ENCODE assay signal across 14 mouse cellular contexts in the genomic region with DNA sequence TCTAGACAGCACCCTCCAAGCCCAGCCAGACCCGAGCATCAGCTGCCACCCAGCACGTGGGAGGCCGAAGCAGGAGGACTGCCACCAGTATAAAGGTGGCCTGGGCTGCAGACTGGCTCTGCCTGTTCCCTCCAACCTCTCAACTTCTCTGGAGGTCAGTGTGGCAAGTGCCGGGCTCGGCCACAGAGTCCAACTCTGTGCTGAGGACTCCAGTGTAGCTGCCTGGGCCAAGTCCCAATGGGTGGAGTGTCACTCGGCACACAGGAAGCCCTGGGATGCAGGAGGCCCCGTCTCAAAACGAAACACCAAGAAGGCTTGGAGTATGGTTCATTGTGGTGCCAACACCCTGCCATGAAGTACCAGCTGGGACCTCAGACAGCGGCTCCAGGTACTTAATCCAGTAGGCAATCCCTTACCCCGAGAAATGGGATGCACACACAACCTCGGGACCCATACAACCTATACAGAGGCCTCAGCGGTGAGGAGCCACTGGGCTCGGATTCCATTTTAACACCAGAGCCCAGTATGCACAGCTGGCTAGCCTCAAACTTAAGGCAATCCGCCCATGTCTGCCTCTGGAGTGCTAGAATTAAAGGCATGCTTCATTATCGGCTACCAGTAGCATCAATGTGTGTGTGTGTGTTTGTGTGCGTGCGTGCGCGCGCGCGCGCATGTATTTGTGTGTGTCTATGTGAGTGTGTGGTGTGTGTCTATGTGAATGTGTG. TPM values are rescaled to one million over a fixed set of nuclear protein-coding genes. Genes with fewer than 3 reads are reported as not detected.
DNase-seq lines count a peak whose midpoint lies in the region; ATAC-seq and TF ChIP-seq lines count a peak whose summit lies in the region.
"Had no signal": no experiment of that assay in that cellular context is flagged by ENCODE, and none has a peak within 500 bp of the region (broad histone marks: within the 10 kb centered on the region; RNA-seq: fewer than 3 reads in every experiment).

No protein-coding gene starts in this region.

- H3K9ac ChIP-seq in hindbrain, postnatal 0 days (replicated peaks; ENCODE audit: low read length), result peak overlapping the region; percentile 5; the same call in 1 of the 2 replicates
- H3K9ac ChIP-seq in hindbrain, embryonic 11.5 days (ENCODE audit: low read depth, low read length), result no peak overlapping the region
- H3K9ac ChIP-seq in midbrain, embryonic 13.5 days (replicated peaks), result peak overlapping the region; percentile 51
- no peak overlapping the region for H3K9ac ChIP-seq in midbrain, postnatal 0 days (replicated peaks; ENCODE audit: low read length, poor library complexity, severe bottlenecking)
- peak overlapping the region; percentile 45 for H3K9ac ChIP-seq in limb, embryonic 13.5 days
- H3K9ac ChIP-seq: heart, embryonic 15.5 days; lung, embryonic 14.5 days had no signal

- TF ChIP-seq CTCF in hindbrain, postnatal 0 days (IDR thresholded peaks at IDR 0.05; ENCODE audit: low read depth), result no peak
- TF ChIP-seq CTCF in midbrain, postnatal 0 days (IDR thresholded peaks at IDR 0.05), result no peak

- H3K27ac ChIP-seq in hindbrain, postnatal 0 days, result no peak overlapping the region
- H3K27ac ChIP-seq in hindbrain, embryonic 11.5 days (ENCODE audit: low read depth, low read length), result no peak overlapping the region
- H3K27ac ChIP-seq in midbrain, embryonic 13.5 days, result no peak overlapping the region
- no peak overlapping the region for H3K27ac ChIP-seq in midbrain, postnatal 0 days (ENCODE audit: low read depth, low read length)
- no peak overlapping the region for H3K27ac ChIP-seq in limb, embryonic 13.5 days
- H3K27ac ChIP-seq: heart, embryonic 15.5 days had no signal

- 92% methylated on average over 23 of the region's 23 CpGs for WGBS in hindbrain, postnatal 0 days
- WGBS in hindbrain, embryonic 11.5 days, result 94% methylated on average over 23 of the region's 23 CpGs
- WGBS in midbrain, embryonic 13.5 days, result 95% methylated on average over 23 of the region's 23 CpGs
- 95% methylated on average over 23 of the region's 23 CpGs for WGBS in midbrain, postnatal 0 days
- 92% methylated on average over 23 of the region's 23 CpGs for WGBS in limb, embryonic 13.5 days

- H3K4me2 ChIP-seq in hindbrain, postnatal 0 days (ENCODE audit: low read depth, low read length), result no peak overlapping the region
- H3K4me2 ChIP-seq in hindbrain, embryonic 11.5 days (replicated peaks; ENCODE audit: low read depth, low read length), result no peak overlapping the region
- no peak overlapping the region for H3K4me2 ChIP-seq in midbrain, embryonic 13.5 days (replicated peaks)
- H3K4me2 ChIP-seq in midbrain, postnatal 0 days (ENCODE audit: low read depth, low read length, poor library complexity, severe bottlenecking), result no peak overlapping the region
- H3K4me2 ChIP-seq in limb, embryonic 13.5 days (replicated peaks), result no peak overlapping the region
- H3K4me2 ChIP-seq: heart, embryonic 15.5 days; lung, embryonic 14.5 days had no signal

- H3K9me3 ChIP-seq in hindbrain, postnatal 0 days (ENCODE audit: low read length), result no peaks in the 10 kb centered on the region
- H3K9me3 ChIP-seq in hindbrain, embryonic 11.5 days (ENCODE audit: control insufficient read depth, low read length), result no peaks in the 10 kb centered on the region
- H3K9me3 ChIP-seq in midbrain, embryonic 13.5 days, result no peaks in the 10 kb centered on the region
- no peaks in the 10 kb centered on the region for H3K9me3 ChIP-seq in midbrain, postnatal 0 days (ENCODE audit: low read length)
- H3K9me3 ChIP-seq in limb, embryonic 13.5 days, result no peaks in the 10 kb centered on the region
- H3K9me3 ChIP-seq: heart, embryonic 15.5 days had no signal

- ATAC-seq in hindbrain, postnatal 0 days, result no peak
- no peak for ATAC-seq in hindbrain, embryonic 11.5 days (ENCODE audit: low FRiP score)
- no peak for ATAC-seq in midbrain, embryonic 13.5 days
- ATAC-seq in midbrain, postnatal 0 days (ENCODE audit: low FRiP score), result no peak
- no peak for ATAC-seq in limb, embryonic 13.5 days (ENCODE audit: low FRiP score, low read depth)

- H3K36me3 ChIP-seq in hindbrain, postnatal 0 days (ENCODE audit: insufficient read depth, low read length), result no peaks in the 10 kb centered on the region
- 0 out of 2 replicates have a peak, but pooled peaks cover 3% of the 10 kb centered on the region for H3K36me3 ChIP-seq in hindbrain, embryonic 11.5 days (ENCODE audit: control insufficient read depth, insufficient read depth, low read length)
- H3K36me3 ChIP-seq in midbrain, embryonic 13.5 days, result peaks cover 18% of the 10 kb centered on the region
- no peaks in the 10 kb centered on the region; the same call in 1 of the 2 replicates for H3K36me3 ChIP-seq in midbrain, postnatal 0 days (ENCODE audit: insufficient read depth, low read length)
- H3K36me3 ChIP-seq in limb, embryonic 13.5 days, result peaks cover 22% of the 10 kb centered on the region
- H3K36me3 ChIP-seq: heart, embryonic 15.5 days had no signal

- H3K4me1 ChIP-seq in hindbrain, postnatal 0 days (ENCODE audit: insufficient read depth, low read length), result peaks cover 9% of the 10 kb centered on the region
- H3K4me1 ChIP-seq in hindbrain, embryonic 11.5 days (replicated peaks; ENCODE audit: control insufficient read depth, insufficient read depth, low read length), result peaks cover 9% of the 10 kb centered on the region
- peaks cover 42% of the 10 kb centered on the region for H3K4me1 ChIP-seq in midbrain, embryonic 13.5 days (replicated peaks)
- peaks cover 8% of the 10 kb centered on the region; the same call in 1 of the 2 replicates for H3K4me1 ChIP-seq in midbrain, postnatal 0 days (ENCODE audit: insufficient read depth, low read length)
- H3K4me1 ChIP-seq in limb, embryonic 13.5 days, result peaks cover 31% of the 10 kb centered on the region

- no peaks in the 10 kb centered on the region for H3K27me3 ChIP-seq in hindbrain, postnatal 0 days (ENCODE audit: insufficient read depth, low read length)
- H3K27me3 ChIP-seq in hindbrain, embryonic 11.5 days (ENCODE audit: control insufficient read depth, insufficient read depth, low read length), result no peaks in the 10 kb centered on the region
- H3K27me3 ChIP-seq in midbrain, embryonic 13.5 days, result no peaks in the 10 kb centered on the region
- no peaks in the 10 kb centered on the region for H3K27me3 ChIP-seq in midbrain, postnatal 0 days (ENCODE audit: insufficient read depth, low read length)
- no peaks in the 10 kb centered on the region for H3K27me3 ChIP-seq in limb, embryonic 13.5 days
- H3K27me3 ChIP-seq: heart, embryonic 15.5 days had no signal

- H3K4me3 ChIP-seq in hindbrain, postnatal 0 days (ENCODE audit: low read length), result no peak overlapping the region
- no peak overlapping the region for H3K4me3 ChIP-seq in hindbrain, embryonic 11.5 days (ENCODE audit: low read depth, low read length)
- H3K4me3 ChIP-seq in midbrain, embryonic 13.5 days (replicated peaks), result no peak overlapping the region
- no peak overlapping the region for H3K4me3 ChIP-seq in midbrain, postnatal 0 days (ENCODE audit: low read depth, low read length)
- no peak overlapping the region for H3K4me3 ChIP-seq in limb, embryonic 13.5 days
- H3K4me3 ChIP-seq: erythroblast, embryonic 14.5 days had no signal

- DNase-seq in adrenal gland, postnatal 10 days, result peak; percentile 70
- DNase-seq in adrenal gland, adult 8-10 months, result no peak
- no peak for DNase-seq in hindbrain, postnatal 0 days (ENCODE audit: low spot score)
- no peak for DNase-seq in hindbrain, embryonic 11.5 days (ENCODE audit: low spot score)
- no peak for DNase-seq in midbrain, postnatal 0 days (ENCODE audit: low spot score)
- DNase-seq in spleen, adult 18-20 months, result no peak
- DNase-seq: cerebellum, postnatal 25 days; lung, embryonic 14.5 days; right cerebral cortex, postnatal 4 days had no signal

RNA-seq across cellular contexts. Expression of a gene that starts 2.4 kb away (rescaled TPM):
- total RNA-seq in adrenal gland, postnatal 10 days (2021), result 100 to 1,000 TPM; 190 to 191 TPM
- 100 to 1,000 TPM; 185 to 247 (median 197) TPM for total RNA-seq in adrenal gland, adult 8-10 months (2022)
- 264 and 279 TPM in 2 replicates for total RNA-seq in hindbrain, postnatal 0 days (2014; rRNA removed)
- 275 and 290 TPM in 2 replicates for polyA plus RNA-seq in hindbrain, postnatal 0 days (2015; fragmentation: Nextera tagmentation; extraction: Ambion mirVana)
- 200 and 210 TPM in 2 replicates for polyA plus RNA-seq in hindbrain, embryonic 11.5 days (2014; fragmentation: Nextera tagmentation; extraction: Ambion mirVana)
- 316 and 322 TPM in 2 replicates for polyA plus RNA-seq in midbrain, embryonic 13.5 days (2015; fragmentation: Nextera tagmentation; extraction: Ambion mirVana)
- 216 and 236 TPM in 2 replicates for total RNA-seq in midbrain, postnatal 0 days (2014; rRNA removed)
- polyA plus RNA-seq in midbrain, postnatal 0 days (2015; fragmentation: Nextera tagmentation; extraction: Ambion mirVana), result 325 and 348 TPM in 2 replicates
- 227 and 231 TPM in 2 replicates for polyA plus RNA-seq in limb, embryonic 13.5 days (2015; fragmentation: Nextera tagmentation; extraction: Ambion mirVana)

RNA-seq across cellular contexts. Expression of a gene that starts 12.3 kb away (rescaled TPM):
- total RNA-seq in adrenal gland, postnatal 10 days (2021), result 10 to 100 TPM; 31.8 to 42.4 TPM
- total RNA-seq in adrenal gland, adult 8-10 months (2022), result 10 to 100 TPM; 43.6 to 59.2 (median 45.7) TPM
- 73.5 and 79.1 TPM in 2 replicates for total RNA-seq in hindbrain, postnatal 0 days (2014; rRNA removed)
- polyA plus RNA-seq in hindbrain, postnatal 0 days (2015; fragmentation: Nextera tagmentation; extraction: Ambion mirVana), result 36.4 and 36.9 TPM in 2 replicates
- 44.1 and 46.4 TPM in 2 replicates for polyA plus RNA-seq in hindbrain, embryonic 11.5 days (2014; fragmentation: Nextera tagmentation; extraction: Ambion mirVana)
- 44.9 and 48.5 TPM in 2 replicates for polyA plus RNA-seq in midbrain, embryonic 13.5 days (2015; fragmentation: Nextera tagmentation; extraction: Ambion mirVana)
- 59.9 and 67.1 TPM in 2 replicates for total RNA-seq in midbrain, postnatal 0 days (2014; rRNA removed)
- polyA plus RNA-seq in midbrain, postnatal 0 days (2015; fragmentation: Nextera tagmentation; extraction: Ambion mirVana), result 35.2 and 35.8 TPM in 2 replicates
- 58.4 and 62.0 TPM in 2 replicates for polyA plus RNA-seq in limb, embryonic 13.5 days (2015; fragmentation: Nextera tagmentation; extraction: Ambion mirVana)

RNA-seq across cellular contexts. Expression of a gene that starts 20.3 kb away (rescaled TPM):
- total RNA-seq in adrenal gland, postnatal 10 days (2021), result 10 to 100 TPM; 28.5 to 32.8 TPM
- 10 to 100 TPM; 50.7 to 86.9 (median 66.5) TPM for total RNA-seq in adrenal gland, adult 8-10 months (2022)
- total RNA-seq in hindbrain, postnatal 0 days (2014; rRNA removed), result 118 and 126 TPM in 2 replicates
- 40.6 and 41.9 TPM in 2 replicates for polyA plus RNA-seq in hindbrain, postnatal 0 days (2015; fragmentation: Nextera tagmentation; extraction: Ambion mirVana)
- 9.2 and 11.0 TPM in 2 replicates for polyA plus RNA-seq in hindbrain, embryonic 11.5 days (2014; fragmentation: Nextera tagmentation; extraction: Ambion mirVana)
- 43.5 and 45.7 TPM in 2 replicates for polyA plus RNA-seq in midbrain, embryonic 13.5 days (2015; fragmentation: Nextera tagmentation; extraction: Ambion mirVana)
- 115 and 122 TPM in 2 replicates for total RNA-seq in midbrain, postnatal 0 days (2014; rRNA removed)
- 50.2 and 54.7 TPM in 2 replicates for polyA plus RNA-seq in midbrain, postnatal 0 days (2015; fragmentation: Nextera tagmentation; extraction: Ambion mirVana)
- polyA plus RNA-seq in limb, embryonic 13.5 days (2015; fragmentation: Nextera tagmentation; extraction: Ambion mirVana), result 19.2 and 20.0 TPM in 2 replicates

RNA-seq across cellular contexts. Expression of a gene that starts 32.1 kb away (rescaled TPM):
- 1 to 10 TPM; 2.8 to 3.4 TPM for total RNA-seq in adrenal gland, postnatal 10 days (2021)
- 1 to 10 TPM; 3.6 to 6.5 (median 4.4) TPM for total RNA-seq in adrenal gland, adult 8-10 months (2022)
- 82.0 and 106 TPM in 2 replicates for total RNA-seq in hindbrain, postnatal 0 days (2014; rRNA removed)
- polyA plus RNA-seq in hindbrain, postnatal 0 days (2015; fragmentation: Nextera tagmentation; extraction: Ambion mirVana), result 69.0 and 78.7 TPM in 2 replicates
- 3.4 and 5.8 TPM in 2 replicates for polyA plus RNA-seq in hindbrain, embryonic 11.5 days (2014; fragmentation: Nextera tagmentation; extraction: Ambion mirVana)
- polyA plus RNA-seq in midbrain, embryonic 13.5 days (2015; fragmentation: Nextera tagmentation; extraction: Ambion mirVana), result 30.9 and 34.3 TPM in 2 replicates
- 104 and 119 TPM in 2 replicates for total RNA-seq in midbrain, postnatal 0 days (2014; rRNA removed)
- 95.2 and 98.3 TPM in 2 replicates for polyA plus RNA-seq in midbrain, postnatal 0 days (2015; fragmentation: Nextera tagmentation; extraction: Ambion mirVana)
- polyA plus RNA-seq in limb, embryonic 13.5 days (2015; fragmentation: Nextera tagmentation; extraction: Ambion mirVana), result 0.15 and 0.33 TPM in 2 replicates
- total RNA-seq: megakaryocyte-erythroid progenitor cell, adult 5-6 weeks had no signal
- polyA plus RNA-seq: erythroblast, embryonic 14.5 days; heart, embryonic 15.5 days had no signal

RNA-seq across cellular contexts. Expression of a gene that starts 41.1 kb away (rescaled TPM):
- total RNA-seq in adrenal gland, postnatal 10 days (2021), result 10 to 100 TPM; 18.1 to 42.6 TPM
- 1 to 10 TPM in 2 of 4 experiments, under 1 TPM in 2; 0.35 to 2.7 (median 1.3) TPM for total RNA-seq in adrenal gland, adult 8-10 months (2022)
- total RNA-seq in hindbrain, postnatal 0 days (2014; rRNA removed), result 0.61 and 1.0 TPM in 2 replicates
- 0.59 and 0.71 TPM in 2 replicates for polyA plus RNA-seq in hindbrain, postnatal 0 days (2015; fragmentation: Nextera tagmentation; extraction: Ambion mirVana)
- polyA plus RNA-seq in hindbrain, embryonic 11.5 days (2014; fragmentation: Nextera tagmentation; extraction: Ambion mirVana), result 0.23 and 0.49 TPM in 2 replicates
- polyA plus RNA-seq in midbrain, embryonic 13.5 days (2015; fragmentation: Nextera tagmentation; extraction: Ambion mirVana), result 0.12 and 0.20 TPM in 2 replicates
- total RNA-seq in midbrain, postnatal 0 days (2014; rRNA removed), result 0.28 and 1.6 TPM in 2 replicates
- 0.62 and 0.81 TPM in 2 replicates for polyA plus RNA-seq in midbrain, postnatal 0 days (2015; fragmentation: Nextera tagmentation; extraction: Ambion mirVana)
- polyA plus RNA-seq in limb, embryonic 13.5 days (2015; fragmentation: Nextera tagmentation; extraction: Ambion mirVana), result 0.18 and 0.60 TPM in 2 replicates
- total RNA-seq: megakaryocyte-erythroid progenitor cell, adult 5-6 weeks had no signal

Comparison
In these comparisons a context has a peak if more than half of its experiments do, and no peak if none do; other contexts are left out.
1. H3K9ac ChIP-seq: peak in hindbrain, postnatal 0 days (single experiment), midbrain, embryonic 13.5 days (single experiment) and limb, embryonic 13.5 days (single experiment); none in hindbrain, embryonic 11.5 days (single experiment) and midbrain, postnatal 0 days (single experiment).